Mouse (Mus musculus): ENCODE results near the gene Capn8.

- no peak for TF ChIP-seq CTCF (IDR thresholded peaks at IDR 0.05; ENCODE audit: low read depth, low read length)
- no peak for TF ChIP-seq EP300 (IDR thresholded peaks at IDR 0.05; ENCODE audit: insufficient read depth, low read depth, low read length)
Measured at GRCm38 (mm10) chr1:182587706-182588105, 22.9 kb downstream of the Capn8 start.
